Mouse (Mus musculus) granulocyte monocyte progenitor cell, adult 5-6 weeks (primary cell): ENCODE results near the gene Fkbp1a. TPM values are rescaled to one million over a fixed set of nuclear protein-coding genes. Genes with fewer than 3 reads are reported as not detected.
A peak's percentile ranks its signal among the peaks of the same experiment; 100 is the strongest.

Source experiments
- ATAC-seq: replicated peaks from 2 replicates; pipeline ENCODE4 v1.8.0; 2016; ENCODE audit warnings: mild to moderate bottlenecking, moderate TSS enrichment, inconsistent platforms; ENCODE audit not compliant: poor library complexity, severe bottlenecking
- total RNA-seq, 2 experiments: library from RNA; stranded (forward) in 1 of 2; stranded (reverse) in 1 of 2; fragments of 200-712, 200-1000 nt in 1 of 2; fragments of >200 nt in 1 of 2; fragmentation: Nextera tagmentation in 1 of 2; gene quantifications; 2 replicates each; pipeline ENCODE4 v1.2.3; 2014 to 2017

Fkbp1a gene
- total RNA-seq, 2 experiments from 2014 or later, result 56.6 to 150 TPM

GRCm38 (mm10) chr2:151543063-151543895 is 996 bp downstream of the Fkbp1a start:
- ATAC-seq, result no peak

- no peak for ATAC-seq
Observed at GRCm38 (mm10) chr2:151544673-151545072, 2.4 kb downstream of the Fkbp1a start.

- ATAC-seq, result no peak
Observed at GRCm38 (mm10) chr2:151546571-151546970, 4.3 kb downstream of the Fkbp1a start.

- ATAC-seq, result no peak
Observed at GRCm38 (mm10) chr2:151549615-151550121, 7.4 kb downstream of the Fkbp1a start.

- ATAC-seq, result peak; percentile 68
Observed at GRCm38 (mm10) chr2:151562930-151563921, 20.9 kb downstream of the Fkbp1a start.

GRCm38 (mm10) chr2:151564006-151564405 is 21.7 kb downstream of the Fkbp1a start:
- ATAC-seq, result no peak

- no peak for ATAC-seq
Observed at GRCm38 (mm10) chr2:151564986-151565385, 22.7 kb downstream of the Fkbp1a start.

GRCm38 (mm10) chr2:151566856-151567255 is 24.6 kb downstream of the Fkbp1a start:
- no peak for ATAC-seq

GRCm38 (mm10) chr2:151569452-151569851 is 27.2 kb downstream of the Fkbp1a start:
- ATAC-seq, result 0 out of 2 replicates have a peak, but pooled peaks have one; percentile 20

- ATAC-seq, result no peak
Observed at GRCm38 (mm10) chr2:151571873-151572700, 29.8 kb downstream of the Fkbp1a start, which contains the start of gene Sdcbp2. Gene Sdcbp2 (plus strand): TSS chr2:151572622.

- ATAC-seq, result no peak
Observed at GRCm38 (mm10) chr2:151573667-151574066, 31.4 kb downstream of the Fkbp1a start.

- ATAC-seq, result no peak
Observed at GRCm38 (mm10) chr2:151574607-151575006, 32.3 kb downstream of the Fkbp1a start.

- peak; percentile 68 for ATAC-seq
Observed at GRCm38 (mm10) chr2:151575119-151575698, 32.9 kb downstream of the Fkbp1a start.

- peak; percentile 87 for ATAC-seq
Observed at GRCm38 (mm10) chr2:151575699-151576389, 33.6 kb downstream of the Fkbp1a start.

- no peak for ATAC-seq
Observed at GRCm38 (mm10) chr2:151579183-151579582, 36.9 kb downstream of the Fkbp1a start.

- no peak for ATAC-seq
Observed at GRCm38 (mm10) chr2:151580945-151581344, 38.7 kb downstream of the Fkbp1a start.

- ATAC-seq, result no peak
Observed at GRCm38 (mm10) chr2:151585934-151586333, 43.7 kb downstream of the Fkbp1a start.

- ATAC-seq, result peak; percentile 59
Observed at GRCm38 (mm10) chr2:151586807-151587206, 44.5 kb downstream of the Fkbp1a start.

GRCm38 (mm10) chr2:151587306-151587705 is 45.0 kb downstream of the Fkbp1a start:
- peak; percentile 82 for ATAC-seq
